Mouse (Mus musculus) kidney, adult 2 months (tissue): Measurements from ENCODE around the gene Pla2g2c. TPM values are rescaled to one million over a fixed set of nuclear protein-coding genes. Genes with fewer than 3 reads are reported as not detected.

ENCODE experiments used
- DNase-seq: peaks from one replicate; pipeline ENCODE4 v3.0.0; 2021
- H3K27ac ChIP-seq: fragments of 200-500 bp; 2 replicates; pipeline ENCODE4 v1.5.1; 2012; ENCODE audit warnings: low read depth, low read length, control low read depth, inconsistent platforms; ENCODE audit not compliant: insufficient read depth
- H3K27me3 ChIP-seq: fragments of 200-500 bp; replicated peaks from 2 replicates; pipeline ENCODE4 v1.6.1; 2012; ENCODE audit warnings: mild to moderate bottlenecking, moderate library complexity, low read length, inconsistent platforms; ENCODE audit not compliant: control insufficient read depth, insufficient read depth
- H3K36me3 ChIP-seq: fragments of 200-500 bp; 2 replicates; pipeline ENCODE4 v1.6.1; 2012; ENCODE audit warnings: mild to moderate bottlenecking, moderate library complexity, low read length, inconsistent platforms; ENCODE audit not compliant: control insufficient read depth, insufficient read depth
- H3K4me1 ChIP-seq: fragments of 200-500 bp; 2 replicates; pipeline ENCODE4 v1.6.1; 2011; ENCODE audit warnings: low read length; ENCODE audit not compliant: control insufficient read depth, insufficient read depth
- H3K4me3 ChIP-seq: fragments of 200-500 bp; 2 replicates; pipeline ENCODE4 v1.5.1; 2011; ENCODE audit warnings: mild to moderate bottlenecking, low read depth, low read length, control low read depth; ENCODE audit not compliant: insufficient read depth
- CTCF ChIP-seq: fragments of 200-500 bp; conservative IDR thresholded peaks from 2 replicates; pipeline ENCODE4 v1.5.1; 2011; ENCODE audit warnings: low read depth, mild to moderate bottlenecking, control low read depth, low read length, moderate library complexity, mixed read lengths; ENCODE audit not compliant: insufficient read depth, insufficient read length
- POLR2A ChIP-seq: fragments of 200-500 bp; IDR thresholded peaks from one replicate; pipeline ENCODE4 v1.6.1; 2011; ENCODE audit warnings: low read depth, low read length, control low read depth
- WGBS: fragments of 180-500 bp; shearing (Covaris S2); methylation state at CpG from one replicate; pipeline ENCODE4 v1.1.7; 2018; 5-methylcytosine and 5-hydroxymethylcytosine counted together
- polyA plus RNA-seq: library from polyadenylated mRNA; depleted of rRNA; stranded (reverse); fragments of >200 nt; gene quantifications from 2 replicates; pipeline ENCODE4 v1.2.3, GENCODE M21; 2012

The Pla2g2c gene
- polyA plus RNA-seq, 1 experiment = 1.2 TPM

DNA sequence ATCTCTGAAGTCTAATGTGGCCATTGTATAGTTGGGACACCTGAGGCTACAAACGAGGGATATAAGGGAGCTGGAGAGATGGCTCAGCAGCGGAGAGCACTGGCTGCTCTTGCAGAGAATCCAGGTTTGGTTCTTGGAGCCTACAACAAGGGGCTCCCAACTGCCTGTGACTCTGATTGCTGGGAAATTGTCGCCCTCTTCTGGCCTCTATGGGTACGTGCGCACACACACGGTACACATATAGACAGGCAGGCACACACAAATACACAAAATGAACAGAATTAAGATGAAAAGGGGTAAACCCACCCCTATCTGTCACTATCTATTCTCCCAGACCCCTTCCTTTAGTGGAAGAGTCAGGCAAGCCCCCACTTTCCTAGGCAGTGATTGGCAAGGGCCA is 28.0 kb downstream of the Pla2g2c start:
- H3K4me3 ChIP-seq = no peak overlapping the region
- no peaks in the 10 kb centered on the region for H3K27me3 ChIP-seq
- DNase-seq = no peak
- H3K4me1 ChIP-seq = no peaks in the 10 kb centered on the region
- no peak overlapping the region for H3K27ac ChIP-seq
- TF ChIP-seq POLR2A = no peak
- TF ChIP-seq CTCF = no peak
- 97% methylated on average over 6 of the region's 6 CpGs for WGBS
- no peaks in the 10 kb centered on the region for H3K36me3 ChIP-seq

DNA sequence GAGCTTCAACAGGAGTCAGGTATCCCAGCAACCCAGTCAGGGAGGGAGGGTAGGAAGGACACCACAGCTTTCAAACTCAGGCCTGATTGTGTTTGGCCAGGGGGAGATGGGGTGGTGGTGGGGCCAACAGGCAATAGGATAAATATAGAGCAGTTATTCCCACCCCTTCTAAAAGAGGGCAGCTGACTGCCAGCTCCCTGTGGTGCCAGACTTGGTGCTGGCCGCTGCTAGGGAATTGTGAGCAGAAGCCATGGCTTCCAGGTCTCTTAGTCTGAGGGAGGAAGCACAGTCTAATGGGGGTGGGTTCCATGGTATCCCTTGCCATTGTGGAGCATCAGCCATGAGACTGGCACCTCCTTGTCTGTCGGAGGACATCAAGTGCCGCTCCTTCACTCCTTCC is 29.0 kb downstream of the Pla2g2c start:
- Histone ChIP-seq H3K27ac (no peak overlapping the region), H3K27me3 (no peaks in the 10 kb centered on the region), H3K36me3 (no peaks in the 10 kb centered on the region), H3K4me1 (no peaks in the 10 kb centered on the region), H3K4me3 (no peak overlapping the region)
- WGBS = 95% methylated on average over 3 of the region's 3 CpGs
- TF ChIP-seq CTCF (no peak), POLR2A (no peak)
- DNase-seq = no peak

DNA sequence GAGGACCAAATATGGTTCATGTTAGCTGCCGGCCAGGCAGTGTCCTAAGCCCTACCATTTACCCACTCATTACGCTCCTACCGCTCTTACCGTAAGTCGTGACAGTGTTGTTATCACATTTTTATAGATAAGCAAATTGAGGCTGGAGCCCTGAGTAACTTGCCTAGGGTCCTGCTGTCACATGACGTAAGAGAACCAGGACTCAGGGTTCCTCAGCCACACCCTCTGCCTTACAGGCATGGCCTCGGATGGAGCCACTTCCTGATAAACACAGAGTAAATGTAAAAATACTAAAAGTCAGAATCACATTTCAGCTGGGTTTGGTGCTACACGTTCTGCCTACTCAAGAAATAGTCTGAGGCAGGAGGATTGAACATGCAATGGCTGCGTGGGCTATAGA is 29.8 kb downstream of the Pla2g2c start:
- Histone ChIP-seq H3K27ac (no peak overlapping the region), H3K27me3 (no peaks in the 10 kb centered on the region), H3K4me1 (no peaks in the 10 kb centered on the region), H3K36me3 (no peaks in the 10 kb centered on the region), H3K4me3 (no peak overlapping the region)
- no peak for DNase-seq
- TF ChIP-seq CTCF = no peak
- TF ChIP-seq POLR2A = no peak
- WGBS = 86% methylated on average over 9 of the region's 9 CpGs

DNA sequence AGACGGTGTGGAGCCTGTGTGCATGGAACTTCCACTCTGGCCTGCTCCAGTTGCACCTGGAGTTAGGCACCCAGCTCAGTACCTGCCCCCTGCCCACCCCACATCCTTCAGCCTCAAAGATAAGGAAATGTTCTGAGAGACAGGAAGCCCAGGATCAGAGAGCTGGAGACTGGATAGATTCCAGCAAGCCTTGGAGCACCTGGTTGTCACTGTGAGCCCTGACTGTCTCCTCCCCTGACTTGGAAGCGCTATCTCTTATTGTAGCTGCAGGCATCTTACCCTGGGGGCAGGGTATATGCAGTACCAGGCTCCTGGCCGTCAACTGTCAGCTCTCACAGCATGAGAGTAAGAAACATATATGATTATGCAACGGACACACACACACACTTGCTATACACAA is 30.8 kb downstream of the Pla2g2c start:
- no peak overlapping the region for H3K4me3 ChIP-seq
- 71% methylated on average over 4 of the region's 4 CpGs for WGBS
- H3K36me3 ChIP-seq = no peaks in the 10 kb centered on the region
- DNase-seq = no peak
- no peak overlapping the region for H3K27ac ChIP-seq
- no peaks in the 10 kb centered on the region for H3K4me1 ChIP-seq
- TF ChIP-seq POLR2A (no peak), CTCF (no peak)
- H3K27me3 ChIP-seq = no peaks in the 10 kb centered on the region

DNA sequence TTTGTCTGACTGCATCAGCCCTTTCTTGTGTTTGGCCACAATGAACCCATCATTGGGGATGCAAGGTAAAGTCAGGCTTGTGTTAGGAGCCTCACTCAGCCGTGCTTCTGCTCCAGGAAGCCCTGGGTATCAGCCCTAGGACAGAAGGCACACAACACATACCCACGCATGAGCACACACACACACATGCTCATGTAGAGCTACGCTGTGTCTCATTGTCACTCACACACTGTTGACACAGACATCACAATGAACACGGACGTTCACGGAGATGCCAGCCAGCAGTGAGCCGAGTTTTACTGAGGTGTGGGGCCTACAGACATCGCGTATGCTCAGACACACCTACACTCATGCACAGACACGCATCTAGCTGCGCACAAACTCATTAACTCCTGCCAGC is 31.4 kb downstream of the Pla2g2c start:
- DNase-seq = no peak
- TF ChIP-seq CTCF = no peak
- TF ChIP-seq POLR2A = no peak
- 87% methylated on average over 11 of the region's 11 CpGs for WGBS
- Histone ChIP-seq H3K27me3 (no peaks in the 10 kb centered on the region), H3K36me3 (no peaks in the 10 kb centered on the region), H3K4me1 (no peaks in the 10 kb centered on the region), H3K27ac (no peak overlapping the region), H3K4me3 (no peak overlapping the region)

DNA sequence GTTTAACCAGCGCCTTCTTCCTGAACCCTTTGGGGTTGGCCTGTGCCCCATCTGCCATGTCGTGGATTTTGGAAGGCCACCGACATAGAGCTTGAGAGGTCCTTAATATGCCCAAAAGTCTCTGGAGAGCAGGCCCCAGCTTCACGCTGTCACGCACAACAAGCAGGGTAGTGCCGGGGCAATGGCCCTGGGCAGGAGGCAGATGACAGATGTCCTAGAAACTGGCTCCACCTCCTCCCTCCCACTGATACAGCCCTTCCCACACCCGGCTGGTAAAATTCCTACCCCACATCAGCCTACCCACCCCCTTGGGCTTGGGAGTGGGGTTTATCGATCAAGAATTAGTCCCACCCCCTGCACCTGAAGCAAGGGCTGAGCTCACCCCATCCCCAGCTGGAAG is 32.8 kb downstream of the Pla2g2c start, which contains the start of gene Pla2g2f:
Gene Pla2g2f (minus strand): TSS at position 211 of the 400 bp plus-strand sequence.
- TF ChIP-seq POLR2A = no peak
- TF ChIP-seq CTCF = no peak
- no peaks in the 10 kb centered on the region for H3K27me3 ChIP-seq
- DNase-seq = no peak
- no peaks in the 10 kb centered on the region for H3K4me1 ChIP-seq
- H3K27ac ChIP-seq = no peak within 1 kb of the TSS
- 78% methylated on average over 8 of the region's 8 CpGs for WGBS
- no peak within 1 kb of the TSS for H3K4me3 ChIP-seq
- H3K36me3 ChIP-seq = no peaks in the 10 kb centered on the region

DNA sequence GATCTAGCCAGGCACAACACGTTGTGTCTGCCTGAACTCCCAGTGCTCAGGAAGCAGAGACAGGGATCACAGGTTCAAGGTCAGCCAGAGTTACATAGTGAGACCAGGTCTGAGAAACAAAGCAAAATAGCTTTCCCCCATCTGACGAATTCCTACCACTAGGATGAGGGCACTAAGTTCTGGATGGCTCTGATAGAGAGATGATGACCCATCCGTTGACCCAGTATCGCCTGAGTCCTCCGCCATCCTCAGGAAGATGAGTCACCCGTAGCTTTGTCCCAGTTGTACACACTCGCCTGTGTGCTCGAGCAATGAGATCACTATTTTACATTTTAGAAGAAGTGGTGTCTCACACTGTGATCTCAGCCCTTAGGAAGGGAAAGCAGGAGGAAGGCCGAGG is 37.7 kb downstream of the Pla2g2c start:
- Histone ChIP-seq H3K27me3 (no peaks in the 10 kb centered on the region), H3K27ac (no peak overlapping the region), H3K4me1 (no peaks in the 10 kb centered on the region), H3K36me3 (no peaks in the 10 kb centered on the region), H3K4me3 (no peak overlapping the region)
- TF ChIP-seq CTCF (no peak), POLR2A (no peak)
- 58% methylated on average over 9 of the region's 9 CpGs for WGBS
- no peak for DNase-seq

DNA sequence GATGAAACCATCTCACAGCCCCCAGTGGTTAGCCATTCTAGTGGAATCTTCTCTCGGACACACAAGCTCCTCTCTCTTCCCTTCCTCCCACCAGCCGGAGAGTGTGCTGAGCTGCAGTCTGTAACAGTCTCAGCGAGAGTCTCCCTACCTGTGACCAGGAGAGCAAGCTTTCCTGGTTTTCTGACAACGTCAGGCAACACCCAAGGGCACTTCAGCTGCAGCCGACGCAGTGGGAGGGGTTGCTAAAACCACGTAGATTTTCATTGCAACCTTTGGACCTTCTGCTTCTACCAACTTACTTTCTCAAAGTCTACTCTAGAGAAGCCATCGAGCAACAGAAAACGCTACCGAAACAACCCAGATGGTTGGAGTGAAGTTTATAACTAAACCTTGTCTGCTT is 47.4 kb downstream of the Pla2g2c start:
- DNase-seq = peak; percentile 53
- 58% methylated on average over 10 of the region's 10 CpGs for WGBS
- H3K4me3 ChIP-seq = no peak overlapping the region
- peaks cover 3% of the 10 kb centered on the region; the same call in 1 of the 2 replicates for H3K4me1 ChIP-seq
- no peaks in the 10 kb centered on the region for H3K36me3 ChIP-seq
- H3K27me3 ChIP-seq = no peaks in the 10 kb centered on the region
- no peak for TF ChIP-seq CTCF
- TF ChIP-seq POLR2A = no peak
- H3K27ac ChIP-seq = no peak overlapping the region
